Mouse (Mus musculus): ENCODE data around the gene Atp6ap1. TPM values are rescaled to one million over a fixed set of nuclear protein-coding genes. Genes with fewer than 3 reads are reported as not detected.

Atp6ap1 gene
- polyA plus RNA-seq, 1 experiment from 2014 or later: 142 TPM

- Histone ChIP-seq H3K9ac (ENCODE audit: low read depth, low read length) (peak overlapping the region; percentile 76), H3K36me3 (ENCODE audit: control insufficient read depth, insufficient read depth, low read length) (no peaks in the 10 kb centered on the region), H3K4me3 (ENCODE audit: low read length) (peak overlapping the region; percentile 62), H3K27me3 (replicated peaks; ENCODE audit: control insufficient read depth, insufficient read depth, low read length) (no peaks in the 10 kb centered on the region), H3K4me2 (ENCODE audit: low read depth, low read length) (peak overlapping the region; percentile 46), H3K9me3 (ENCODE audit: control insufficient read depth, low read length) (no peaks in the 10 kb centered on the region), H3K4me1 (ENCODE audit: control insufficient read depth, insufficient read depth, low read length) (no peaks in the 10 kb centered on the region), H3K27ac (ENCODE audit: low read length) (peak overlapping the region; percentile 72)
- WGBS: 15% methylated on average over 27 of the region's 27 CpGs
- ATAC-seq: no peak
These were observed 25.9 kb upstream of the Atp6ap1 start for GRCm38 (mm10) chrX:74270902-74271551.

GRCm38 (mm10) chrX:74273422-74274322 lies 23.2 kb upstream of the Atp6ap1 start:
- H3K27ac ChIP-seq (ENCODE audit: low read length): peak overlapping the region; percentile 23
- H3K4me3 ChIP-seq (ENCODE audit: low read length): no peak overlapping the region
- H3K9ac ChIP-seq (ENCODE audit: low read depth, low read length): no peak overlapping the region
- 32% methylated on average over 10 of the region's 10 CpGs for WGBS
- no peaks in the 10 kb centered on the region for H3K4me1 ChIP-seq (ENCODE audit: control insufficient read depth, insufficient read depth, low read length)
- H3K36me3 ChIP-seq (ENCODE audit: control insufficient read depth, insufficient read depth, low read length): no peaks in the 10 kb centered on the region
- no peak overlapping the region for H3K4me2 ChIP-seq (ENCODE audit: low read depth, low read length)
- no peak for ATAC-seq
- H3K27me3 ChIP-seq (replicated peaks; ENCODE audit: control insufficient read depth, insufficient read depth, low read length): no peaks in the 10 kb centered on the region
- H3K9me3 ChIP-seq (ENCODE audit: control insufficient read depth, low read length): no peaks in the 10 kb centered on the region

GRCm38 (mm10) chrX:74277916-74278315 lies 19.0 kb upstream of the Atp6ap1 start:
- ATAC-seq: no peak

GRCm38 (mm10) chrX:74281041-74281731 lies 15.7 kb upstream of the Atp6ap1 start:
- peaks cover 2% of the 10 kb centered on the region; the same call in 1 of the 2 replicates for H3K4me1 ChIP-seq (ENCODE audit: control insufficient read depth, insufficient read depth, low read length)
- ATAC-seq: peak; percentile 12
- H3K36me3 ChIP-seq (ENCODE audit: control insufficient read depth, insufficient read depth, low read length): no peaks in the 10 kb centered on the region
- peak overlapping the region; percentile 88 for H3K27ac ChIP-seq (ENCODE audit: low read length)
- H3K27me3 ChIP-seq (replicated peaks; ENCODE audit: control insufficient read depth, insufficient read depth, low read length): no peaks in the 10 kb centered on the region
- H3K4me3 ChIP-seq (ENCODE audit: low read length): peak overlapping the region; percentile 66
- H3K9ac ChIP-seq (ENCODE audit: low read depth, low read length): peak overlapping the region; percentile 80
- H3K4me2 ChIP-seq (ENCODE audit: low read depth, low read length): peak overlapping the region; percentile 70
- no peaks in the 10 kb centered on the region for H3K9me3 ChIP-seq (ENCODE audit: control insufficient read depth, low read length)
- WGBS: 17% methylated on average over 14 of the region's 14 CpGs

More at GRCm38 (mm10) chrX:74277916-74278315, 19.0 kb upstream of the Atp6ap1 start:
- no peak overlapping the region for H3K27ac ChIP-seq (ENCODE audit: low read length)
- H3K4me3 ChIP-seq (ENCODE audit: low read length): no peak overlapping the region
- H3K27me3 ChIP-seq (replicated peaks; ENCODE audit: control insufficient read depth, insufficient read depth, low read length): no peaks in the 10 kb centered on the region
- H3K9ac ChIP-seq (ENCODE audit: low read depth, low read length): no peak overlapping the region
- no peaks in the 10 kb centered on the region for H3K9me3 ChIP-seq (ENCODE audit: control insufficient read depth, low read length)
- H3K36me3 ChIP-seq (ENCODE audit: control insufficient read depth, insufficient read depth, low read length): no peaks in the 10 kb centered on the region
- 71% methylated on average over 8 of the region's 8 CpGs for WGBS
- H3K4me1 ChIP-seq (ENCODE audit: control insufficient read depth, insufficient read depth, low read length): peaks cover 2% of the 10 kb centered on the region; the same call in 1 of the 2 replicates
- H3K4me2 ChIP-seq (ENCODE audit: low read depth, low read length): no peak overlapping the region

- ATAC-seq: peak; percentile 97
- no peaks in the 10 kb centered on the region for H3K27me3 ChIP-seq (replicated peaks; ENCODE audit: control insufficient read depth, insufficient read depth, low read length)
- H3K4me2 ChIP-seq (ENCODE audit: low read depth, low read length): peak within 1 kb of the TSS; percentile 70
- H3K4me1 ChIP-seq (ENCODE audit: control insufficient read depth, insufficient read depth, low read length): peaks cover 2% of the 10 kb centered on the region; the same call in 1 of the 2 replicates
- H3K4me3 ChIP-seq (ENCODE audit: low read length): peak within 1 kb of the TSS; percentile 66
- WGBS: 16% methylated on average over 16 of the region's 16 CpGs
- H3K9me3 ChIP-seq (ENCODE audit: control insufficient read depth, low read length): no peaks in the 10 kb centered on the region
- H3K36me3 ChIP-seq (ENCODE audit: control insufficient read depth, insufficient read depth, low read length): no peaks in the 10 kb centered on the region
- H3K27ac ChIP-seq (ENCODE audit: low read length): peak within 1 kb of the TSS; percentile 88
- H3K9ac ChIP-seq (ENCODE audit: low read depth, low read length): peak within 1 kb of the TSS; percentile 80
These were observed 15.0 kb upstream of the Atp6ap1 start, which contains the start of the genes Taz and Dnase1l1 for GRCm38 (mm10) chrX:74281732-74282394. Gene Taz (plus strand): TSS chrX:74281912. Gene Dnase1l1 (minus strand): TSS chrX:74282337.

- H3K36me3 ChIP-seq (ENCODE audit: control insufficient read depth, insufficient read depth, low read length): no peaks in the 10 kb centered on the region
- H3K9me3 ChIP-seq (ENCODE audit: control insufficient read depth, low read length): no peaks in the 10 kb centered on the region
- peak overlapping the region; percentile 88 for H3K27ac ChIP-seq (ENCODE audit: low read length)
- peaks cover 2% of the 10 kb centered on the region; the same call in 1 of the 2 replicates for H3K4me1 ChIP-seq (ENCODE audit: control insufficient read depth, insufficient read depth, low read length)
- peak overlapping the region; percentile 66 for H3K4me3 ChIP-seq (ENCODE audit: low read length)
- ATAC-seq: peak; percentile 58
- H3K4me2 ChIP-seq (ENCODE audit: low read depth, low read length): peak overlapping the region; percentile 70
- peak overlapping the region; percentile 80 for H3K9ac ChIP-seq (ENCODE audit: low read depth, low read length)
- WGBS: 13% methylated on average over 39 of the region's 39 CpGs
- H3K27me3 ChIP-seq (replicated peaks; ENCODE audit: control insufficient read depth, insufficient read depth, low read length): no peaks in the 10 kb centered on the region
These were observed 14.4 kb upstream of the Atp6ap1 start for GRCm38 (mm10) chrX:74282395-74283091.

- H3K9ac ChIP-seq (ENCODE audit: low read depth, low read length): peak overlapping the region; percentile 80
- H3K27me3 ChIP-seq (replicated peaks; ENCODE audit: control insufficient read depth, insufficient read depth, low read length): no peaks in the 10 kb centered on the region
- no peaks in the 10 kb centered on the region for H3K36me3 ChIP-seq (ENCODE audit: control insufficient read depth, insufficient read depth, low read length)
- peak overlapping the region; percentile 76 for H3K27ac ChIP-seq (ENCODE audit: low read length)
- peak overlapping the region; percentile 66 for H3K4me3 ChIP-seq (ENCODE audit: low read length)
- peaks cover 2% of the 10 kb centered on the region; the same call in 1 of the 2 replicates for H3K4me1 ChIP-seq (ENCODE audit: control insufficient read depth, insufficient read depth, low read length)
- ATAC-seq: peak; percentile 10; the same call in 1 of the 2 replicates
- WGBS: 27% methylated on average over 5 of the region's 5 CpGs
- H3K9me3 ChIP-seq (ENCODE audit: control insufficient read depth, low read length): no peaks in the 10 kb centered on the region
- H3K4me2 ChIP-seq (ENCODE audit: low read depth, low read length): peak overlapping the region; percentile 62
These were observed 13.8 kb upstream of the Atp6ap1 start for GRCm38 (mm10) chrX:74283092-74283437.

- no peaks in the 10 kb centered on the region for H3K9me3 ChIP-seq (ENCODE audit: control insufficient read depth, low read length)
- no peaks in the 10 kb centered on the region for H3K4me1 ChIP-seq (ENCODE audit: control insufficient read depth, insufficient read depth, low read length)
- no peak overlapping the region for H3K27ac ChIP-seq (ENCODE audit: low read length)
- no peak overlapping the region for H3K4me3 ChIP-seq (ENCODE audit: low read length)
- no peak for ATAC-seq
- H3K4me2 ChIP-seq (ENCODE audit: low read depth, low read length): no peak overlapping the region
- 70% methylated on average over 4 of the region's 4 CpGs for WGBS
- no peaks in the 10 kb centered on the region for H3K27me3 ChIP-seq (replicated peaks; ENCODE audit: control insufficient read depth, insufficient read depth, low read length)
- H3K9ac ChIP-seq (ENCODE audit: low read depth, low read length): no peak overlapping the region
- H3K36me3 ChIP-seq (ENCODE audit: control insufficient read depth, insufficient read depth, low read length): no peaks in the 10 kb centered on the region
These were observed 3.5 kb upstream of the Atp6ap1 start for GRCm38 (mm10) chrX:74293431-74293830.

Data from intestine, embryonic 16.5 days (tissue).